In genomic region chr7:78791359-78792222, GRCm38 (mm10) we compare ENCODE assay signal across 8 mouse cellular contexts. TPM values are rescaled to one million over a fixed set of nuclear protein-coding genes. Genes with fewer than 3 reads are reported as not detected.
DNase-seq lines count a peak whose midpoint lies in the region; ATAC-seq and TF ChIP-seq lines count a peak whose summit lies in the region.

No protein-coding gene starts in this region.

- WGBS in forebrain, embryonic 10.5 days: 88% methylated on average over 15 of the region's 15 CpGs
- WGBS in hindbrain, postnatal 0 days: 80% methylated on average over 15 of the region's 15 CpGs

- no peaks in the 10 kb centered on the region for H3K4me1 ChIP-seq in forebrain, embryonic 10.5 days
- H3K4me1 ChIP-seq in hindbrain, postnatal 0 days (ENCODE audit: insufficient read depth, low read length): 0 out of 2 replicates have a peak, but pooled peaks cover 3% of the 10 kb centered on the region
- peaks cover 93% of the 10 kb centered on the region for H3K4me1 ChIP-seq in megakaryocyte, embryonic 14.5 days

- TF ChIP-seq CTCF in hindbrain, postnatal 0 days (IDR thresholded peaks at IDR 0.05; ENCODE audit: low read depth): peak; percentile 97

- no peak overlapping the region for H3K4me3 ChIP-seq in forebrain, embryonic 10.5 days
- no peak overlapping the region for H3K4me3 ChIP-seq in hindbrain, postnatal 0 days (ENCODE audit: low read length)
- peak overlapping the region; percentile 15 for H3K4me3 ChIP-seq in megakaryocyte, embryonic 14.5 days (replicated peaks)

- no peak overlapping the region for H3K27ac ChIP-seq in forebrain, embryonic 10.5 days
- H3K27ac ChIP-seq in hindbrain, postnatal 0 days: no peak overlapping the region

- H3K27me3 ChIP-seq in forebrain, embryonic 10.5 days (ENCODE audit: poor library complexity, severe bottlenecking): no peaks in the 10 kb centered on the region
- no peaks in the 10 kb centered on the region for H3K27me3 ChIP-seq in hindbrain, postnatal 0 days (ENCODE audit: insufficient read depth, low read length)
- no peaks in the 10 kb centered on the region for H3K27me3 ChIP-seq in megakaryocyte, embryonic 14.5 days (replicated peaks)

- H3K9me3 ChIP-seq in forebrain, embryonic 10.5 days: no peaks in the 10 kb centered on the region
- H3K9me3 ChIP-seq in hindbrain, postnatal 0 days (ENCODE audit: low read length): no peaks in the 10 kb centered on the region
- no peaks in the 10 kb centered on the region for H3K9me3 ChIP-seq in megakaryocyte, embryonic 14.5 days

- H3K36me3 ChIP-seq in forebrain, embryonic 10.5 days (replicated peaks): peaks cover 68% of the 10 kb centered on the region
- peaks cover 17% of the 10 kb centered on the region for H3K36me3 ChIP-seq in hindbrain, postnatal 0 days (ENCODE audit: insufficient read depth, low read length)
- H3K36me3 ChIP-seq in megakaryocyte, embryonic 14.5 days (replicated peaks; ENCODE audit: low read length): peaks cover 80% of the 10 kb centered on the region

- H3K4me2 ChIP-seq in hindbrain, postnatal 0 days (ENCODE audit: low read depth, low read length): no peak overlapping the region

- DNase-seq in ovary, adult 18-20 months (ENCODE audit: low spot score): peak; percentile 25
- DNase-seq in ovary, postnatal 10 days (ENCODE audit: low spot score): no peak
- peak; percentile 62 for DNase-seq in c-Kit-negative CD71-positive TER-119-positive erythroid progenitor cells, embryonic 14.5 days (ENCODE audit: low read depth, low spot score)
- DNase-seq in forebrain, embryonic 10.5 days (ENCODE audit: extremely low spot score, low spot score): peak; percentile 39
- DNase-seq in hindbrain, postnatal 0 days (ENCODE audit: low spot score): peak; percentile 90
- DNase-seq in left cerebral cortex, adult 18-20 months (ENCODE audit: low spot score in 2 of 2): peak; percentile 42 to 60
- peak; percentile 45 for DNase-seq in spleen, adult 12 weeks (ENCODE audit: low spot score)

- peak; percentile 84 for ATAC-seq in hindbrain, postnatal 0 days

- no peak overlapping the region for H3K9ac ChIP-seq in hindbrain, postnatal 0 days (replicated peaks; ENCODE audit: low read length)

RNA-seq across cellular contexts. Expression of gene Mrpl46, which starts 8.3 kb away (rescaled TPM):
- polyA plus RNA-seq in forebrain, embryonic 10.5 days (2016; fragmentation: Nextera tagmentation; extraction: Ambion mirVana): 85.9 and 86.2 TPM in 2 replicates
- total RNA-seq in hindbrain, postnatal 0 days (2014; rRNA removed): 23.3 and 26.7 TPM in 2 replicates
- 71.2 and 71.4 TPM in 2 replicates for polyA plus RNA-seq in hindbrain, postnatal 0 days (2015; fragmentation: Nextera tagmentation; extraction: Ambion mirVana)
- 10 to 100 TPM; 33.7 to 35.9 TPM for total RNA-seq in left cerebral cortex, adult 18-20 months (2021)
- polyA plus RNA-seq in megakaryocyte, embryonic 14.5 days (2012; ENCODE audit: insufficient read depth, low replicate concordance): 14.3 TPM in 1 of 2 replicates, not detected in the other

RNA-seq across cellular contexts. Expression of gene Mrps11, which starts 8.7 kb away (rescaled TPM):
- 87.0 and 90.5 TPM in 2 replicates for polyA plus RNA-seq in forebrain, embryonic 10.5 days (2016; fragmentation: Nextera tagmentation; extraction: Ambion mirVana)
- total RNA-seq in hindbrain, postnatal 0 days (2014; rRNA removed): 48.8 and 56.8 TPM in 2 replicates
- polyA plus RNA-seq in hindbrain, postnatal 0 days (2015; fragmentation: Nextera tagmentation; extraction: Ambion mirVana): 60.6 and 63.4 TPM in 2 replicates
- 10 to 100 TPM; 38.5 to 40.1 TPM for total RNA-seq in left cerebral cortex, adult 18-20 months (2021)
- 142 and 156 TPM in 2 replicates for polyA plus RNA-seq in megakaryocyte, embryonic 14.5 days (2012; ENCODE audit: insufficient read depth, low replicate concordance)

RNA-seq across cellular contexts. Expression of gene Ntrk3, which starts 53.8 kb away (rescaled TPM):
- 2.3 and 3.8 TPM in 2 replicates for polyA plus RNA-seq in forebrain, embryonic 10.5 days (2016; fragmentation: Nextera tagmentation; extraction: Ambion mirVana)
- 88.4 and 90.8 TPM in 2 replicates for total RNA-seq in hindbrain, postnatal 0 days (2014; rRNA removed)
- 23.5 and 24.5 TPM in 2 replicates for polyA plus RNA-seq in hindbrain, postnatal 0 days (2015; fragmentation: Nextera tagmentation; extraction: Ambion mirVana)
- 100 to 1,000 TPM; 136 to 143 TPM for total RNA-seq in left cerebral cortex, adult 18-20 months (2021)
- polyA plus RNA-seq in megakaryocyte, embryonic 14.5 days (2012; ENCODE audit: insufficient read depth, low replicate concordance): not detected in 2 replicates

RNA-seq across cellular contexts. Expression of gene Det1, which starts 55.5 kb away (rescaled TPM):
- 23.4 and 24.2 TPM in 2 replicates for polyA plus RNA-seq in forebrain, embryonic 10.5 days (2016; fragmentation: Nextera tagmentation; extraction: Ambion mirVana)
- total RNA-seq in hindbrain, postnatal 0 days (2014; rRNA removed): 10.4 and 13.6 TPM in 2 replicates
- polyA plus RNA-seq in hindbrain, postnatal 0 days (2015; fragmentation: Nextera tagmentation; extraction: Ambion mirVana): 6.4 and 6.9 TPM in 2 replicates
- total RNA-seq in left cerebral cortex, adult 18-20 months (2021): 1 to 10 TPM; 5.4 to 6.2 TPM
- 1.0 and 1.9 TPM in 2 replicates for polyA plus RNA-seq in megakaryocyte, embryonic 14.5 days (2012; ENCODE audit: insufficient read depth, low replicate concordance)
